Mouse (Mus musculus): ENCODE results near the gene Arf3.
"Not testable (repeated sequence)": the region's sequence is repeated elsewhere in the genome, so short reads cannot be mapped to it uniquely, and the experiment has no call there.

The Arf3 gene

DNA sequence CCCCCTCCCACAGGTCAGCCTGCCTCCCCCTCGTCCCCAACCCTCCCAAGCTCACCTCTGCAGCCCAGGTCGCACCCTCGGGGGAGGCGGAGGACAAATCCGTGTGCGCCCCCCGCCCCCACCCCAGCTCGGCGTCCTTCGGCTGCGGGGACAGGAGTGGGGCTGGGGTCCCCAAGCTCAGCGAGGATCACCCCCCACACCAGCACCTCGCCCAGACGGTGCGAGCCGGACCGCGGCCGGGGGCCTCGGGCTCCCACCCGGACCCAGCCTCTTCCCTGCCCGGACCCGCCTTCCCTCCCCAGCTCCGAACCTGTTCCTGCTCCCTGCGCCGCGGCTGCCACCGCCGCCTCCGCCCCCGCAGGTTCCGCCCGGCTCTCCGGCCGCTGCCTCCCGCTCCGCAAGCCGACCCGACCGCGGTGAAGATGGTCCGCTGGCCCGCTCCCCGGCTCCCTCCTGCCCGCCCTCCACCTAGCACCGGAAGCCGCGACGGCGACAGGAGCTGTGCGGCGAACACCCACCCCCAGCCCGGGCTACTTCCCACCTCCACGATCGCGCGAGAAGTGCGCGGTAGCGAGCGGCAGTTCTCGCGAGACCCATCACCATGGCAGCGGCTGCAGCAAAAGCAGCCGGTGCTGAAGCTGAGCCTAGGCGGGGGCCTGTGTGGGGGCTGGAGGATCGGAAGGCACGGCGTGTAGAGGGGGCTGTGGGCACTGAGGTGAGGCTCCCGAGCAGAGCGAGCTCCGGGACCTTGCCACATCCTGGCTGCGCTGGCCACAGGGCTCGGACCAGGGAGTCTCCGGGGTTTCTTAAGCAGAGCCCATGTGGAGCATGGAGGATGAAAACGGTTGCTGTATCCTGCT lies at the start of gene Arf3:
Gene Arf3, minus strand, starts transcription at position 545 of the 860 bp plus-strand sequence.
- peak; percentile 90 for DNase-seq (ENCODE audit: low read depth, low spot score)

DNA sequence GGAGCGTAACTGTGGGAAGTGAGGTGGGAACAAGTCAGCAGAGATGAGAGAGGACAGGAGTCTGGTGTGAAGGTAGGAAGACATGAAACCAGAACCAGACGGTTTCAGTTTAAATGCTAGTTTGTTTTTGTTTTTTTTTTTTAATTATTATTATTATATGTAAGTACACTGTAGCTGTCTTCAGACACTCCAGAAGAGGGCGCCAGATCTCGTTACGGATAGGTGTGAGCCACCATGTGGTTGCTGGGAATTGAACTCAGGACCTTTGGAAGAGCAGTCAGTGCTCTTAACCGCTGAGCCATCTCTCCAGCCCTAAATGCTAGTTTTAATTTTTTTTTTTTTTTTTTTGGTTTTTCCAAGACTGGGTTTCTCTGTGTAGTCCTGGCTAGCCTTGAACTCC lies 47.2 kb upstream of the Arf3 start:
- not testable (repeated sequence) for DNase-seq (ENCODE audit: low read depth, low spot score)

GRCm38 (mm10) chr15:98809390-98809789 lies 46.4 kb upstream of the Arf3 start, which contains the start of gene Ddn:
Gene Ddn (minus strand): TSS chr15:98809490.
- DNase-seq (ENCODE audit: low read depth, low spot score): no peak

GRCm38 (mm10) chr15:98808651-98809134 lies 45.7 kb upstream of the Arf3 start:
- no peak for DNase-seq (ENCODE audit: low read depth, low spot score)

GRCm38 (mm10) chr15:98807895-98808650 lies 45.1 kb upstream of the Arf3 start:
- DNase-seq (ENCODE audit: low read depth, low spot score): no peak

GRCm38 (mm10) chr15:98806809-98807770 lies 44.1 kb upstream of the Arf3 start:
- no peak for DNase-seq (ENCODE audit: low read depth, low spot score)

- DNase-seq (ENCODE audit: low read depth, low spot score): no peak
Measured at GRCm38 (mm10) chr15:98806071-98806808, 43.2 kb upstream of the Arf3 start.

DNA sequence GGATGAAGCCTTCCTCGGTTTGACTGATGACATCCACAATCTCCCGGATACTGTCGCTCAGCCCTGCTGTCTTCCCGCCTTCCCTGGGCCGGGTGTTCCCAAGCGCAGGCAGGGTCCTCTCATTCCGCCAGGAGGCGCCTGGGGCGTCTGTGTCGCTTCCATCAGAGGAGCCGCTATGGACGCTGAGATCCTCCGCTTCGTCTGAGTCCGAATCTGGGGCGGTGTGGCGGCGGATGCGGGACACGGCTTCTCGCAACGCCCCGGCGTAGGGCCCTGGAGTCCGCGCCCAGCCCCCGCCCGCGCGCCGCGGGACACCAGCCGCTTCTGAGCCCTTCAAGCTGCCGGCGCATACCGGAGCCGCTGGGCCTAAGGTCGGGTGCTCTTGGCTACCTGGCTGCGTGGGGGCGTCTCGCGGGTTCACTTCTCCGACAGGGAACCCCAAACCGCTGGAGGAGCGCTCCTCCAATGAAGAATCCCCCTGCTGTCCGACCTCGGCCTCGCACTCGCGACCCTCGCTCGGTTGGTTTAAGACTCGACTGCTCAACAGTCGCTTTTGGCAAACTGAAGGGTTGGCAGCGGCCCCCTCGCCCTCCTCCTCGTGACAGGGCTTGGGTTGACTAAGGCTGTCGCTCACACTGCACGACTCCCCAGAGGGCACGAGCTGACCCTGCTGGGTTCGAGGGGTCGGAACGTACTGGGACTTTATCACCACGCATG lies 42.5 kb upstream of the Arf3 start:
- no peak for DNase-seq (ENCODE audit: low read depth, low spot score)

- DNase-seq (ENCODE audit: low read depth, low spot score): no peak
Measured at GRCm38 (mm10) chr15:98804054-98804453, 41.0 kb upstream of the Arf3 start.

- DNase-seq (ENCODE audit: low read depth, low spot score): no peak
Measured at GRCm38 (mm10) chr15:98802926-98803325, 39.9 kb upstream of the Arf3 start.

- no peak for DNase-seq (ENCODE audit: low read depth, low spot score)
Measured at GRCm38 (mm10) chr15:98799396-98799795, 36.4 kb upstream of the Arf3 start.

GRCm38 (mm10) chr15:98798903-98799302 lies 35.9 kb upstream of the Arf3 start:
- no peak for DNase-seq (ENCODE audit: low read depth, low spot score)

DNA sequence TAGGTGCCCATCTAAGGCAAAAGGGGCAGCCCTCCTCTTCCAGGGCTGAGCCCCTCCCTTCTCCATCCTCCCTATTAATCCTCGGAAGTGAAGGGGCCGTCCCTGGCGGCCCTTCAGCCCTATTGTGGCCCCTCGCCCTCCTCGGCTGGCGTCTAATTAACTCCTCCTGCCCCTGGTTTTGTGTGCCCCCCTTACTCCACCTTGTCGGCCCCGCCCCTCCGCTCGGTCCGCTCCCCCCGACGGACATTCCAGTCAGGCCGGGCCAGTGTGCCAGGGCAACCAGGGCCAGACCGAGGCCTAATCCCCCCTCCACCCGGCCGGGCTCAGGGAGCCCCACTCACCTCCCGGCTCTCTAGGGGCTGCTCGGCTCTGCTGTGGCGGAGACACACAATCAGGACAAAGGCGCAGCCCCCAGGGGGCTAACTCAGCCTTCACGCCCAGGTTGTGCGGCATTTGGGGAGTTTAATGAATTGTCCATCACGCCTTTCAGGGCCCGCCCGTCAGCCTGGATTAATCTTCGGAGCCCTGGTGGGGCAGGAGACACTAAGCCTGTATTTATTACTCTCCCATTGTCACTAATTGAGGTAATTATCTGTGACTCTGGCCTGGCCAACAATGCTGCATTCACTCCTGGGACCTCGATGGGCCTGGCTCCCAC lies 35.0 kb upstream of the Arf3 start:
- DNase-seq (ENCODE audit: low read depth, low spot score): no peak

GRCm38 (mm10) chr15:98796803-98797595 lies 34.0 kb upstream of the Arf3 start:
- no peak for DNase-seq (ENCODE audit: low read depth, low spot score)

GRCm38 (mm10) chr15:98793141-98793698 lies 30.2 kb upstream of the Arf3 start:
- DNase-seq (ENCODE audit: low read depth, low spot score): no peak

DNA sequence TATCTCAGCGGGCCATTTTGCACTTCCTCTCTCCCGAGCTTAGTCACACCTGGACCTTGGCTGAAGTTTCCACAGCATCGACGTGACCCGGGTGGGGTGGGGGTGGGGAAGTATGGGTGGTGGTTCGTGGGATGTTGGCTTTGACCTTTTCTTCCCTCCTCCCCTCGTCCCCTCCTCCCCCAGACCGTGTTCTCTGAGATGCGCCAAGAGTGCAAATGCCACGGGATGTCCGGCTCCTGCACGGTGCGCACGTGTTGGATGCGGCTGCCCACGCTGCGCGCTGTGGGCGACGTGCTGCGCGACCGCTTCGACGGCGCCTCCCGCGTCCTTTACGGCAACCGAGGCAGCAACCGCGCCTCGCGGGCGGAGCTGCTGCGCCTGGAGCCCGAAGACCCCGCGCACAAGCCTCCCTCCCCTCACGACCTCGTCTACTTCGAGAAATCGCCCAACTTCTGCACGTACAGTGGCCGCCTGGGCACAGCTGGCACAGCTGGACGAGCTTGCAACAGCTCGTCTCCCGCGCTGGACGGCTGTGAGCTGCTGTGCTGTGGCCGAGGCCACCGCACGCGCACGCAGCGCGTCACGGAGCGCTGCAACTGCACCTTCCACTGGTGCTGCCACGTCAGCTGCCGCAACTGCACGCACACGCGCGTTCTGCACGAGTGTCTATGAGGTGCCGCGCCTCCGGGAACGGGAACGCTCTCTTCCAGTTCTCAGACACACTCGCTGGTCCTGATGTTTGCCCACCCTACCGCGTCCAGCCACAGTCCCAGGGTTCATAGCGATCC lies 29.4 kb upstream of the Arf3 start:
- no peak for DNase-seq (ENCODE audit: low read depth, low spot score)

DNA sequence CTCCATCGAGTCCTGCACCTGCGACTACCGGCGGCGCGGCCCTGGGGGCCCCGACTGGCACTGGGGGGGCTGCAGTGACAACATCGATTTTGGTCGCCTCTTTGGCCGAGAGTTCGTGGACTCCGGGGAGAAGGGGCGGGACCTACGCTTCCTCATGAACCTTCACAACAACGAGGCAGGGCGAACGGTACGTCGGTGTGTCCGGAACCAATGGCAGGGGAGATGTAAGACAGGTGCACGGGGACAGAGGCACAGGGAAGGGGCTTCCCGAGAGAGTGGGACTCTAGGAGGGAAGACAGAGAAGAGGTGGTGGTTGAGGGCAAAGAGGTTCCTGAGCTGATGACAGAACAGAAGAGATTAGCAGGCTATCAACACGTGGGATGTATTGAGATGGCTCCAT lies 28.8 kb upstream of the Arf3 start:
- DNase-seq (ENCODE audit: low read depth, low spot score): no peak

DNA sequence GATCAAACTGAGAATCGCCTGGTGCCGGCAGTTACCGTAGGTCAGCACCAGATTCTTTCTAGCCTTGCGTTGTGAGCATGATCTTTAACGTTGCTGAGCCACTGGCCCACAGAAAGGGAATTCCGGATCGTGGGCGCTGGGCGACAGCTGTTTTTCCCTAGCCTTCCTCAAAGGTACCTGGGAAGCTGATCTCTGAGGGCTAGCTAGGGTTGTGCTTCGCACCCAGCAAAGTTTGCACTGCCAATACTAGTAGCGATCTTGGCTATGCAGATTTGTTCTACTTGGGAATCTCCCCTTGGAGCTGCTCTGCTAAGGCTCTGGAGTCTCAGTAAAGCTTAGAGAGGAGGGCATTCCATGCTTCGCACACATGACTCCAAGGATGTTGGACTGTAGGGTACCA lies 28.2 kb upstream of the Arf3 start:
- no peak for DNase-seq (ENCODE audit: low read depth, low spot score)

Measured in brain, embryonic 18.5 days (tissue).